Mouse (Mus musculus) activated CD4-positive, CD25-positive, alpha-beta regulatory T cell, adult 4 months (primary cell): ENCODE measurements around the gene Mien1. TPM values are rescaled to one million over a fixed set of nuclear protein-coding genes. Genes with fewer than 3 reads are reported as not detected.

Source experiments
- ATAC-seq: one replicate; pipeline ENCODE4 v1.8.0; 2017
- polyA plus RNA-seq, 2 experiments: library from polyadenylated mRNA; unstranded; fragments of 100-300 nt; shearing (Covaris generic); gene quantifications; one replicate each; pipeline ENCODE4 v1.2.1; 2017

The Mien1 gene
- polyA plus RNA-seq: 100 to 1,000 TPM; 161 to 193 TPM

DNA sequence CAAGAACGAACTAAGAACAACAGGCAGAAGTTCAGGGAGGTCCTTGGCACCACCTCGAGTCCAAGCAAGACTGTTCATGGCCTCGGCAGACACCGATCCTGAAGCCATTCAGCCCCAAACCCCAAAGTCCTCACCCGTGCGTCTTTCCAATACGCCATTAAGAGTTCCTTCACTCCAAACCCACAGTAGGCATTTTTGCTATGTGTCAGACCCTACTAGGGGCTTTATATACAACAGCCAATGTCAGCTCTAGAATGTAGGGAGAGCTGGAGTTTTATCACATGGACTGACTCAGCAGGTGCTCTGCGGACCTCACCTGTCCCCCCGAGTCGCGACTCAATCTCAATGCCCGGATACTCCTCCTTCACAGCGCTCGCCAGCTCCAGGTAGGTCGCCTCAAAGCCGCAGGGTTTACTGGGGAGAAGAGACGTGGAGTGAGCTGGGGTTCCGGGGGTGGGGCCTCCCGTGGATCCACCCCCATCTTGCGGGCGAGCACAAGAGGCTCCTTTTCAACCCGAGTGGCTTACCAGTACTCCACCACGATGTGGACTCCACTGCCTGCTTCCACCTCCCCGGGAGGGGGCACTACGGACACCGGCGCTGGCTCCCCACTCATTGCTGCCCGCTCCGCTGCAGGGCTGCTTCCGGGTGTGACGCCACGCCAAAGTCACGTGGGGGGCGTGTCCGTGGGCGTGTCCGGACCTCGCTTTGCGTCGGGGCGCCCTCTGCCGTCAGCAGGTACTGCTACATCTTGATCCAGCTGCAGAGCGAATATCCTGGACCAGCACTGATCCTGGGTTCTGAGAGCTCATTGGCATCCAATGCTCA lies at the start of gene Mien1:
Mien1 (minus strand) TSS at position 661 of the 828 bp plus-strand sequence.
- ATAC-seq: peak; percentile 84

DNA sequence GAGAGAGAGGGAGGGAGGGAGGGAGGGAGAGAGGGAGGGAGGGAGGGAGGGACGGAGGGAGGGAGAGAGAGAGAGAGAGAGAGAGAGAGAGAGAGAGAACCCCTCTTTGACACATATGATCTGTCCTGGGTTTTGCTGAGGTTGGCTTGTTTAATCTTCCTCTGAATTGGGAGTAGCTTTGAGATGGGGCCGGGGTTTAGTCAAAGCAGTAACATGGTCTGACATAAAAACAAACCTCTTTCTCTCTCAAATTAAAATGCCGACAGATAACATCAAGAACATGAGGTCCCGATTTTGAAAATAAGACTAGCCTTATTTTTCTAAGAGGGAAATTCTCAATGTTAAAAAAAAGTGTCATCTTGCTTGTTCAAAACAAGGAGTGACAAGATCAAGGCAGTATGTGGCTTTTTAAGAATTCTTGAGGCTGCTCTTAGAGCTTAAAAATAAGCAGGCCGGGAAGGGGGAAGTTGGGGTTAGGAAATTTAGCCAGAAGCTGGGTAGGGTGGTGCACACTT lies 48.8 kb upstream of the Mien1 start:
- ATAC-seq: peak; percentile 45

DNA sequence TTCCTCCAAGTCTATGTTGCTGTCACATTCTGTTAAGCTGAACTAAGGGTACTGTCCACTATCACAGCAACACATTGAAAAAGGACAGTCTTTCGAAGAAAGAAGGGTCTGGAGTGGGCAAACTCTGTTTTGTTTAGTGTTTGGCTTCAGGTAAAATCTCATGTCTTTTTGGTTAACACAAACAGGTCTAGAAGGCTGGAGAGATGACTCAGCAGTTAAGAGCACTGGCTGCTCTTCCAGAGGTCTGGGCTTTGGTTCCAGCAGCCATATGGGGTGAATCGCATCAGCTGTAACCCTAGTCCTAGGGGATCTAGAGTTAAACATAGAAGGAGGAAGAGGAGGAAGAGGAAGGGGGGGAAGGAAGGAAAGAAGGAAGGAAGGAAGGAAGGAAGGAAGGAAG lies 47.0 kb upstream of the Mien1 start:
- ATAC-seq: no peak

DNA sequence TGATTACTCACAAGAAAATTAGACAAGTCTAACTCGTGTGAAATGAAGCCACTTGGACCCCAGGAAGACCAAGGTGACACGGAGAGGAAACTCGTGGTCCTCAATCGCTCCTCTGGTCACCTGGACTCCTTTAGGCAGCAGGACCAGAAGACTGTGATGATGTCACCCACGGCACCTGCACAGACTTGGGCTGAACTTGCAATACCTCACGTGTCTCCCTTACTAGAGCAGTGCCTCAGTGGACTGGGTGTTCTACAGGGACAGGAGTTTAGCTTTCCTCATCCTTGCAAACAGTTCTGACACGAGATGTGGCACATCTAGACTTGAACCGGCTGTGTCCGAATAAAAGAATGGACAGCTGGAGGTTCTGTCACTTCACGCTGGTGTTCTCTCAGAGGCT lies 43.3 kb upstream of the Mien1 start:
- no peak for ATAC-seq

DNA sequence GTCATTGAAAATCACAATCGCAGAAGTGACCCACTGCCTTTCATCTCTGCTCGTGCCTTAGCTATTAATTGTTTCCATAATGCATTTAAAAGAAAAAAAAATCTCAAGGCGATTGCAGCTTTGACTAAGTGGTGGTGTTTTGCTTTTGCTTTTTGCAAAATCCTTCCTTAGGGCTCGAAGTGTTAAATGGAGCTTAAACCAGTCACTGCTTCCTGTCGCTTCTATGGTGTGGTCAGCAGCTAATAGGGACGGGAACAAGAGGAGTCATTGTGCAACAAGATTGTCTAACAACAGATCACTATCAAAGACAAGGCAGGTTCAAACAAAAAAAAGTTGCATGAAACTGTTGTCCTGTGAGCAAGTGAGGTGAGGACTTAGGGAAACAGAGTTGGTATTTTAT lies 42.4 kb upstream of the Mien1 start:
- no peak for ATAC-seq

DNA sequence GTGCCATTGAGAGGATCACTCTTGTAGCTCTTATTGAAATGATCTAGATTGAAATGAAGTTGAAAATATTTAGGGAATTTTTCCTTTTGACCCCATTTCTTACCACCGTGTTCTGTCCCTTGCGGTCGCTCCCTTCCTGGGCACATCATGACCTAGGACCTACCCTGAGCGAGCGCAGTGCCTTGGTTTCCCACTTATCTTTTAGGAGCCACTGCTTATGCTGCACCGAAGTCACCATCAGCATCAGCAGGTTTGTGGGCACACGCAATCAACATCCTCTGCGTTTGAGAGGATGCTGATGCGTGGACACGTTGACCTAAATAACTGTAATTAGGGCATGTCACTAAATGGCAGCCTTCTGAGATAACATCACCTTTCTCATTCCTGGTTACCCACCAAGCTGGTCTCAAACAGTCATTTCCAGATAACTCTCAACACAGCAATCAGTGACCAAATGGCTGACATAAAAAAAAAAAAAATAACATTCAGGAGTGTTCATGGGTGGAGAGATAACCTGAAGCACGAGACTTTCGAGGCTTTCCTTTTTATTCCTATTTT lies 41.2 kb upstream of the Mien1 start:
- ATAC-seq: peak; percentile 20

- ATAC-seq: no peak
Measured at GRCm38 (mm10) chr11:98479026-98479939, 40.5 kb upstream of the Mien1 start.

- peak; percentile 37 for ATAC-seq
Measured at GRCm38 (mm10) chr11:98477011-98477701, 38.4 kb upstream of the Mien1 start.

DNA sequence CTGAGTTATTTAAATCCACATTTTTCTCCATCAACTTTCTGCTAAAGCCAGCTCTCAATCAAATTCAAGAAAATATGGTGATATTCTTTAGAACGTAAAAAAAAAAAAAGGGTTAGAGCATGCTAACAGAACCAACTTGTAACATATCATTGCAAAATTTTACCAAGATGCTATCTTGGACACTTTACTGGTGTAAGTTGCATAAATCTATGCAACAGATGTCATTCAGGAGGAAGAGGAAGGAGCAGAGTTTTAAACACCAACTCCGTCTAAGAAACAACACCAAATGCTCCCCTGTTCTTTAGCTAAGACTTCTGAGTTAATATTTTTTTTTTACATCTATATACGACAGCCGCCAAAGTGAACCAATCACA lies 37.6 kb upstream of the Mien1 start:
- no peak for ATAC-seq

DNA sequence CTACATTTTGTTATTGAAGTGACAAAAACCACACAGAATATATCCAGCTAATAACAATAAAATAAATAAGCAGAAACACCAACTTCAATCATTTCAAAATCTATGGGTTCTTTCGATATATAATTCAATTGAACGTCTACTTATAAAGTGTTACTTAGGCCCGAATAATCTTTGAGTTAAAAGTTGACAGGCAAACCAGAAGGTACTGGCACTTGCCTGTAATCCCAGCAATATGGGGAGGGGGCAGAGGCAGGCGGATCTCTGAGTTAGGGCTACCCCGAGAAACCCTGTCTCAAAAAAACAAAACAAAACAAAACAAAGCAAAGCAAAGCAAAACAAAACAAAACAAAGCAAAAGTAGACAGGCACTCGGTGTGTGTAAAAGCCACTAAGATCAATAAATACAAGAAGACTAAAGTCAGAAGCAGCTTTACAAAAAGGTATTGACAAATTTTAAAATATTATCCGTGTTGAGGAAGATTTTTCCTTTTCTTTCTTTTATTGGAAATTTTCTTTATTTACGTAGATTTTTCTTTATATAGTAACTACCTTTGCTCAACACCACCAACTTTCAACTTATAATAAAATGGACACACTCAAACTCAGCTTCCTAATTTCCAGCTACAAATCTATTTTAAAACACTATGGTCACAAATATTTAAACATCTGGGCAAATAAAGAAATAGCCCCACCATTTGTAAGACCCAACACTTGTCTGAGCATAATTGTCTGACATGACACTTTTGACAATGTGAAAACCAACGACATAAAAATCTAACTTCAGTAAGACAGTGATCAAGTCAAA lies 37.0 kb upstream of the Mien1 start:
- no peak for ATAC-seq

DNA sequence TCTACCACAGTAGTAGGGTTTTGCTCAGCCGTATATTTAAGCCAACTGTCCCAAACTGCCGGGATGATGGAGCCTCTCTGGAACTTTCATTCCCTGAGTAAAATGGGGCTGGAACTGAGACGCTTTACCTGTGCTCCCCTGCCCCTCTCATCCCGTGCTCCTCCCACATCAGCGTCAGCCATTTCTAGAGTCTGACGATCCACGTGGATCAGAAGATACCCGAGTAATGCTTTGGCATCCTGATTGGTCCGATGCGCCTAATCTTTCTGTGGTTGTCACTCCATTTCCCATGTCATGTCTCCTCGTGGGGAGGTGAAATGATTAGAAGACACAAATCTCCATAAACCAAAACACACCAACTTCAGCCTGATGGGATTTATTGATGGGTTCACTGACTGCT lies 36.2 kb upstream of the Mien1 start:
- no peak for ATAC-seq

DNA sequence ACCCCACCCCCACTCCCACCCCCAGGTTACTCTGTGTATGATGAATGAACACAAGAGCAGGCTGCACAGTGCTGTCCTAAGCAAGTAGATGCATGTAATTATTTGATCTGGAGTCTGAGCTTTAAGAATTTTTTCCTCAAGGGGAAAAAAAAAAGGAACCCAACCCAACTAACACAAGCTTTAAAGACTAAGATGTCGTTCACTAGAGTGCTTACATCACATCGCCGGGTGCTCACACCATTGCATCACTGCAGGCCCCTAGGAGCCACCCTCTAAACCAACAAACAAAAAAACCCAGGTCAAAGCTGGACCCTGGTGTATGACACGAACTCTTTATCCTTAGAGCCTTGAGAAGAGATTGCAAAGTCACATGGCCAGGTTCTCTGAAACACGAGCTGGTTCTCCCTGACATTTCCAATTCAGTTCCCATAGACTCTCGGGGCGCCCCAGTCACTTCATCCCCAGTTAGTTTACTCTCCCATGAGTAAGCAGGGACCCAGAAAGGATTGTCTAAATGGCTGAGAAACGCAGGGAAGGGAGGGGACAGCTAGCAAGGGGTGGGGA lies 35.2 kb upstream of the Mien1 start:
- ATAC-seq: no peak

GRCm38 (mm10) chr11:98472696-98473095 lies 33.9 kb upstream of the Mien1 start:
- no peak for ATAC-seq

- ATAC-seq: no peak
Measured at GRCm38 (mm10) chr11:98470795-98471194, 32.0 kb upstream of the Mien1 start.

- peak; percentile 82 for ATAC-seq
Measured at GRCm38 (mm10) chr11:98469761-98470714, 31.2 kb upstream of the Mien1 start.

GRCm38 (mm10) chr11:98464516-98464915 lies 25.7 kb upstream of the Mien1 start:
- ATAC-seq: peak; percentile 83

DNA sequence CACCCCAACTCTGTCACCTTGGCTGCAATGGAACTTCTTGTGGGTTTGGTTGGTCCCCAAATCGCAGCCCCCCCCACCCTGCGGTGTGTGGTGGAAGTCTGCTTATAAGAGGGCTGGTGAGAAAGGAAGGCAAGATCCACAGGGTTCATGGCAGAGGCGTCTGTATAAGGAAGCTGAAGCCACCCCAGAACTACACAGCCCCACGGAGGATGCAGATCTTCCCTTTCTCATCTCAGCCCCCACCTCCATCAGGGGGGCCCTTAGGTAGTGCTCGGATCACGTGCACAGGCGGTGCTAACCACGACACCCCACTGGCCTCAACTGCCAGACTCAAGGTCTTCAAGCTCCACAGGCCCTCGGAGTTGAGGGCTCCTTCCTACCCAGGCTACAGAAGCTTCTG lies 25.1 kb upstream of the Mien1 start:
- ATAC-seq: peak; percentile 25

DNA sequence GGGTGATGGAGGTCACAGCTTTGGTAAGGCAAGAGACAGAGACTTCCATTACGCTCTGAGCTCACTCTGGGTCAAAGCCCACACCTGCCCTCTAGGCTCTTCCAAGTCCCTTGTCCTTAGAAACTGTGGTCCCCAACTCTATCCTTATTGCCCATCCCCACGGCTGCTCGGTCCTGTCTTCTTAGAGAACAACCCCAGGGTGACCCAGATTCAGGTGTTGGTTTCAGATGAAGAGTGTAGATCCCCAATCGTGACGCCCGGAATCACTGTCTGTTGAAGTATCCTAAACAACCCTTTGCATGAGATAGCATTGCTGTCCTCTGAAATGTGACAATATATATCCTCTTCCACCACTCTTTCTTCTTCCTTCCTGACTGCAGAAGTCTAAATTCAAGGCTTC lies 23.5 kb upstream of the Mien1 start:
- no peak for ATAC-seq

GRCm38 (mm10) chr11:98461109-98461720 lies 22.4 kb upstream of the Mien1 start:
- no peak for ATAC-seq

- ATAC-seq: no peak
Measured at GRCm38 (mm10) chr11:98459860-98460259, 21.1 kb upstream of the Mien1 start.
